Mouse (Mus musculus) erythroblast, embryonic 14.5 days (primary cell): ENCODE measurements around the gene Alkbh3. TPM values are rescaled to one million over a fixed set of nuclear protein-coding genes. Genes with fewer than 3 reads are reported as not detected.
A peak's percentile ranks its signal among the peaks of the same experiment; 100 is the strongest.

Source experiments
- H3K27me3 ChIP-seq: 2 replicates; pipeline ENCODE4 v1.6.1; 2012; ENCODE audit warnings: inconsistent platforms; ENCODE audit not compliant: control insufficient read depth
- H3K36me3 ChIP-seq: 2 replicates; pipeline ENCODE4 v1.6.1; 2012; ENCODE audit warnings: mild to moderate bottlenecking, inconsistent platforms; ENCODE audit not compliant: control insufficient read depth
- H3K4me1 ChIP-seq: 2 replicates; pipeline ENCODE4 v1.6.1; 2012; ENCODE audit warnings: inconsistent platforms; ENCODE audit not compliant: control insufficient read depth
- H3K4me3 ChIP-seq: replicated peaks from 2 replicates; pipeline ENCODE3; 2012; ENCODE audit warnings: moderate library complexity, mild to moderate bottlenecking, inconsistent platforms
- H3K9me3 ChIP-seq: 2 replicates; pipeline ENCODE4 v1.6.1; 2012; ENCODE audit warnings: low read length, inconsistent platforms, mixed read lengths; ENCODE audit not compliant: control insufficient read depth
- GATA1 ChIP-seq: IDR thresholded peaks from 2 replicates; pipeline ENCODE4 v1.6.1; 2012; ENCODE audit warnings: low read length, inconsistent platforms, mixed read lengths
- TAL1 ChIP-seq: IDR thresholded peaks from 3 replicates; pipeline ENCODE4 v1.6.1; 2012; ENCODE audit warnings: low read length, inconsistent platforms, mixed read lengths
- polyA plus RNA-seq: library from polyadenylated mRNA; stranded (reverse); fragments of >175 nt; gene quantifications from 2 replicates; pipeline ENCODE4 v1.2.3, GENCODE M21; 2012

Gene Alkbh3
- polyA plus RNA-seq, 1 experiment, result 2.9 TPM

DNA sequence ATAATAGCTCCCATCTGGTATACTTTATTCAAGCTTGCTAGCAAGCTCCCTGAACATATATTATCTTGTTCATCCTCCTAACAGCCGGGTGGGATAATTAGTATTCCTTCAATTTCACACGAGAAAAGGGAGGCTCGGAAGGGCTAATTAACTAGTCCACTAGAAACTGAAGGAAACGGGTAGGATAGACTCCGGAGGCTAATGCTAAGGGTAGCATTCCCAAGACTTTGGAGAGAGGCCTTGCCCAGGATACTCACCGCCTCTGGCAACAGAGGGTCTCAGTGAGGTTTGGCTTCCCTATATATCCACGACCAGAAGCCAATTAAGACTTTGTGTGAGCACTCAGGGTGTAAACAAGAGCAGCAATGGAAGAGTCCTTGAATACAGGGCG is 52.8 kb downstream of the Alkbh3 start:
- Histone ChIP-seq H3K36me3 (no peaks in the 10 kb centered on the region), H3K4me3 (no peak overlapping the region), H3K4me1 (no peaks in the 10 kb centered on the region), H3K9me3 (no peaks in the 10 kb centered on the region), H3K27me3 (peaks cover 58% of the 10 kb centered on the region)
- no peak for TF ChIP-seq TAL1

DNA sequence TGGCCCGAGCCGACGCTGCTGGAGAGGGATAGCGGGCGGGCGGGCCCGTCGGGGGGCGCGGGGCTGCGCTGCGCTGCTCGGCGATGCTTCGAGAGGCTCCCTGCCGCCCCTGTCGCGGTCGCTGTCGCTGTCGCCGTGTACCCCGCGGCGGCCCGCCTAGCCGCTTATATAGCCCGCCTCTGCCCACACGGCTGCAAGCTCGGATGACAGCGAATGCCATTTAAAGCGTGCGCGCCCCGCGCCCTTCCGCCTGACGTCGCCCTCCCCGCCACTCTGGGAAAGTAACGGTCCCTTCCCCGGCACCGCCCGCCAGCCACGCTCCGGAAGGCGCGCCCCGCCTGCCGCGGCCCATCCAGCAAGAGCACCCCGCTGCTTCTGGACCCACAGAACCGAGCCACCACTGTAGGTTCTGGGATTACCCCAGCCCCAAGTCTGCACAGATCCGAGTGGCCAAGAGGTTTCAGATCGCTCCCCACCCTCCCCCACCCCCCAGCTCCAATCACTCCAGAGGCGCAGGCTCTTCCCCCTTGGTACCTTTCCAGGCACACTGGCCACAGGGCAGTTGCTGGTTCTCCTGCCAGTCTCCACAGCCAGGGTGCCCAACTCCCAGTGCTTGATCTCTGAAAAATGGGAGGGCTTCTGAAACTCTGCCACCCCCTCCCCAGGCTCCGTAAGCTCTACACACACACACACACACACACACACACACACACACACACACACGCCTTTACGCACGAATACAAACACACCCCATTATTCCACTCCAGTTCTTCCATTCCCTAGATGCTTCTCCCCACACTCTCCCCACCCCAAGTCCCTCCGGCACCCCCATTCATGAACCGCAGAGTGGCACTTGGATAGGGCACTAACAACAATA is 53.5 kb downstream of the Alkbh3 start, which contains the start of gene Gm13889:
Gene Gm13889, minus strand, starts transcription at position 294 of the 877 bp plus-strand sequence.
- Histone ChIP-seq H3K27me3 (peaks cover 58% of the 10 kb centered on the region), H3K4me3 (peak within 1 kb of the TSS; percentile 38), H3K9me3 (no peaks in the 10 kb centered on the region), H3K36me3 (no peaks in the 10 kb centered on the region), H3K4me1 (no peaks in the 10 kb centered on the region)
- no peak for TF ChIP-seq TAL1
- no peak for TF ChIP-seq GATA1

- no peaks in the 10 kb centered on the region for H3K4me1 ChIP-seq
- H3K36me3 ChIP-seq, result no peaks in the 10 kb centered on the region
- peak overlapping the region; percentile 38 for H3K4me3 ChIP-seq
- H3K27me3 ChIP-seq, result peaks cover 63% of the 10 kb centered on the region
- no peaks in the 10 kb centered on the region for H3K9me3 ChIP-seq
- TF ChIP-seq GATA1, result no peak
- no peak for TF ChIP-seq TAL1
Observed at GRCm38 (mm10) chr2:93956331-93956801, 54.2 kb downstream of the Alkbh3 start.

GRCm38 (mm10) chr2:93955886-93956285 is 54.7 kb downstream of the Alkbh3 start:
- H3K9me3 ChIP-seq, result no peaks in the 10 kb centered on the region
- no peaks in the 10 kb centered on the region for H3K36me3 ChIP-seq
- H3K4me3 ChIP-seq, result peak overlapping the region; percentile 38
- TF ChIP-seq TAL1 (no peak), GATA1 (no peak)
- H3K4me1 ChIP-seq, result no peaks in the 10 kb centered on the region
- H3K27me3 ChIP-seq, result peaks cover 63% of the 10 kb centered on the region

DNA sequence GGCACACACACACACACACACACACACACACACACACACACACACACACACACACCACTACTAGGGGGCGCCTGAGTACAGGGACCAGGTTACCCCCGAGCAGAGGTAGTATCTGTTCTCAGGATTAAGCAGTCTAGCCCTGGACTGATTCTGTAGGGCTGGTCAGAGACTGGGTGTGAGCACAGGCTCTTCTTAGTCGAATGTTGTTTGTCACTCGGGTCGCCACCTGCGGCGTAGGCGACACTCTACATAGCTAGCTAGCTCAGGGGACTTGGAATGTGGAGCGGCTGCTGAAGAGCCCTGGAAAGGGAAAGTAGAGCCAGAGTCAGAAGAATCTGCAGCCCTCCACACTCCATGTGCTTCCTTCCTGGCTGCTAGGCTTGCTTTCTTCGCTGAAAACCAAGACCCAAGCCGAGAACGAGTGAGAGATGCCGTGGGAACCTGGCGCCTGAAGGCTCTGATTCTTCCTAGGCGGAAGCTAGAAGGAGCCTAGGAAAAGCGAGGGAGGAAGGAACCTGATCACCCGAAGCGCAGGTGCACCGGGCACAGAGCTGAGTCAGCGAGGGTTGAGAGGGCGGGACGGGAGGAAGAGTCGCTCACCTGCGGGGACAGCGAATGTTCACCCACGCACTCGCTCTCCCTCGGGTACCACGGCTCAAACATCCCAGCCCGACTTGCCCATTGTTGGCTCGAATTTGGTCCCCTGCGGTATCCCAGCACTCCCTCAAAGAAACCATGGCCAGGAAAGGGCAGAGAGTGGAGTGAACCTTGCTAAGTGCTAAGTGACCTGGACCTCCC is 55.6 kb downstream of the Alkbh3 start:
- no peaks in the 10 kb centered on the region for H3K4me1 ChIP-seq
- no peaks in the 10 kb centered on the region for H3K36me3 ChIP-seq
- TF ChIP-seq GATA1 (no peak), TAL1 (no peak)
- H3K4me3 ChIP-seq, result peak overlapping the region; percentile 5
- H3K27me3 ChIP-seq, result peaks cover 63% of the 10 kb centered on the region
- no peaks in the 10 kb centered on the region for H3K9me3 ChIP-seq

DNA sequence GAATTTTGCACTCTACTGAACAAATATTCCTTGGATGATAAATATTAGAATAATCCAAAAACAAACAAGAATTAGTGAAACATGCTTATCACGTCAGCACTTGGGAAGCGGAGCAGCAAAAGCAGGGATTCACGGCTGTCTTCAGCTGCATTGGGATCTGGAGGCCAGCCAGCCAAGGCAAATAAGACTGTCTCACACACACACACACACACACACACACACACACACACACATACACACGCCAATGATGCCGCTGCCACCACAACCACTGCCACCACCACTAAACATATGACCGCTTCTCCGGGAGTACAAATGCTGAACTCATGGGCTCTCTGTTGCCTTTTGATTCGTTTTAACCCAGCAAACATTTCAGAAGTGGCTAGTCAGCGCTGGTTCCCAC is 56.9 kb downstream of the Alkbh3 start:
- Histone ChIP-seq H3K9me3 (no peaks in the 10 kb centered on the region), H3K36me3 (no peaks in the 10 kb centered on the region), H3K4me3 (no peak overlapping the region), H3K4me1 (no peaks in the 10 kb centered on the region), H3K27me3 (peaks cover 61% of the 10 kb centered on the region)
- TF ChIP-seq TAL1, result no peak
- no peak for TF ChIP-seq GATA1

- H3K4me3 ChIP-seq, result no peak overlapping the region
- H3K9me3 ChIP-seq, result no peaks in the 10 kb centered on the region
- H3K4me1 ChIP-seq, result no peaks in the 10 kb centered on the region
- TF ChIP-seq GATA1, result no peak
- no peak for TF ChIP-seq TAL1
- H3K36me3 ChIP-seq, result no peaks in the 10 kb centered on the region
- peaks cover 8% of the 10 kb centered on the region; the same call in 1 of the 2 replicates for H3K27me3 ChIP-seq
Observed at GRCm38 (mm10) chr2:93946976-93947375, 63.6 kb downstream of the Alkbh3 start.

DNA sequence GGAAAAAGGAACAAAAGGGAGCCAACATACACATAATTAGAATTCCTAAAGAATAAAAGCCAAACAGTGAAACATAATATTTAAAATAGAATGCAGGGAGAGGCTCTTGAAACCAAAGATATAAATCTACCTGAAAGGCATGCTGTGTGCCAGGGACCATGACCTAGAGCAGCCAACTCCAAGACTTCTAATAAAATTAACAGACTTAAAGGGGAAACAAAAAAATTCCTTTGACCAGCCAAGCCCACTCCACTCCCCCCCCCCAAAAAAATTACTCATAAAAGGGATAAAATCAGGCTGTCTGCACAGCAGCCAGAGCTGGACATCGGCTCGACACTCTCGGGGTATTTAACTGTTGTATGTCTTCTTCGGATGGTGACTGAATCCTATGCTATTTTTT is 65.8 kb downstream of the Alkbh3 start:
- no peak for TF ChIP-seq GATA1
- no peak for TF ChIP-seq TAL1
- H3K4me1 ChIP-seq, result no peaks in the 10 kb centered on the region
- no peaks in the 10 kb centered on the region for H3K9me3 ChIP-seq
- peaks cover 3% of the 10 kb centered on the region; the same call in 1 of the 2 replicates for H3K27me3 ChIP-seq
- no peaks in the 10 kb centered on the region for H3K36me3 ChIP-seq
- no peak overlapping the region for H3K4me3 ChIP-seq

- TF ChIP-seq GATA1 (no peak), TAL1 (no peak)
- H3K4me3 ChIP-seq, result no peak overlapping the region
- H3K36me3 ChIP-seq, result no peaks in the 10 kb centered on the region
- H3K27me3 ChIP-seq, result peaks cover 3% of the 10 kb centered on the region; the same call in 1 of the 2 replicates
- H3K9me3 ChIP-seq, result no peaks in the 10 kb centered on the region
- no peaks in the 10 kb centered on the region for H3K4me1 ChIP-seq
Observed at GRCm38 (mm10) chr2:93944099-93944498, 66.5 kb downstream of the Alkbh3 start.
